Mouse (Mus musculus): ENCODE measurements around the gene CT030661.1.
A peak's percentile ranks its signal among the peaks of the same experiment; 100 is the strongest.
"Not testable (repeated sequence)": the region's sequence is repeated elsewhere in the genome, so short reads cannot be mapped to it uniquely, and the experiment has no call there.

CT030661.1 gene

DNA sequence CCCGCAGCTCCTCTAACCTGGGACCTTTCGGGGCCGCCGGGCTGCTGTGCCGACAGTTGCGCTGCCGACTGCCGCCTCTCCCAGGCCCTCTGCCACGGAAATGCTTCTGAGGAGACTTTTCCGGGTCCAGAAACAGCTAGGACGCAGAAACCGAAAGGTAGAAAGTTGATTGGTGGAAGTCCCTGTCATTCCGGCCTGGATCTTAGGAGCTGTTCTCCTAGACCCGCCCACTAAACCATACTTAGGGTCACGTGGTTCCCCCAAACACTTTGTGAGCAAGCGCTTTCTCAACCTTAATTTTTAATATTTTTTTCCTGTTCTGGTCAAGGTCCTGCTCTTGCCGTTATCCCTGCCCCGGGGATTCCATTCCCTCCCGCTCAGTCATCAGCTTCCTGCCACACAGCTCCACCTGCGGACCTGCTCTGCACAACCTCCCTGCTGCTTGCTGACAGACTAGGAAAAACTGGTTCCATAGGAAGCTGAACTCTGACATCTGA lies at the start of gene CT030661.1:
Gene CT030661.1 (minus strand): TSS at position 108 of the 497 bp plus-strand sequence.
- peak; percentile 96 for DNase-seq (ENCODE audit: low read depth, low spot score)

DNA sequence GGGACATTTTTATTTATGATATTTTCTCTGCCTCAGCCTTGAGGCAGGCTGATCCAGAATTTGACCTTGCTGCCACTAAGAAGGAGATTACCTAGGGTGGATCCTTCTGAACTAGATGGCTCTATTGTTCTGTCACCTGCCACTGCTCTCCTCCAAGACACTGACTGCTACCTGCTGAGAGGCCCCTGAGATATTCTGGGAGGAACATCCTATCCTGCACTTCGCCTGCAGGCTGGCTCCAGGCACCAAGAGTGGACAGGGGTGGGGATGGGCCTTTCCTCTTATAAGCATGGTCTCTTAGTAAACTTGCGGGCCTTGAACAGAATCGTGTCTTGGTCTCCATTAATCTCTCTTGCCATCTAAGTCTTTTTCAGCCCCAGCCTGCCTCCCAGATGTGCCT lies 49.3 kb upstream of the CT030661.1 start:
- DNase-seq (ENCODE audit: low read depth, low spot score), result no peak

DNA sequence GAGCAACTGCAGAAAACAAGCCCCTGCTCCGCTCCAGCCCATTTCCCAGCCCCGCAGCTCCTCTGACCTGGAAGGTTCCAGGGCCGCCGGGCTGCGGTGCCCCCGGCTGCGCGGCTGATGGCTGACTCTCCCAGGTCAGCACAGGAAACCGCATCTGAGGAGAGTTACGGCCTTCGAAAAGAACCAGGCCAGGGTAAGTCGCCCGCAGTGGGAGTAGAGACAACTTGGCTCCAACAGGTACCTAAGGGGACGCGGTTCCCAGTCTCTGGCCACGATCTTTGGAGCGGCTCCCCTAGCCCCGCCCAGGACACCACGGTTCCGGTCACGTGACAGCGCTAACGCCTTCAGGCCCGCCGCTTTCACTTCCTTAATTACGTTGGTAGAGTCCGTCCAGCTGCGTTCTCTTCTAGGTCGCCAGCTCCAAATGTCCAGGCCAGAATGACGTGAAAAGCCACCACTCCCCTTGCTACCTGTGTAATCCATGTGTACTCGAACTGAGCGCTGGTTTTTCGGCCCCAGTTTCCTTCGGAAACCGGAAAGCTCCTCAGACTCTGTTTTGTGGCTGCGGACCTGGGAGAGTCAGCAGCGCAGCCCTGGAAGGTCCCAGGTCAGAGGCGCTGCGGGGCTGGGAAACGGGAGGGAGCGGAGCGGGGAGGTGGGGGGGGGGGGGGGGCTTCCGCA lies 46.6 kb upstream of the CT030661.1 start, which contains the start of the genes Zfp944 and Zfp758:
Gene Zfp944 (minus strand): TSS at position 300 of the 681 bp plus-strand sequence.
Gene Zfp758 (plus strand): TSS at position 353 of the 681 bp plus-strand sequence.
- DNase-seq (ENCODE audit: low read depth, low spot score), result not testable (repeated sequence)

GRCm38 (mm10) chr17:22360572-22360971 lies 45.9 kb upstream of the CT030661.1 start:
- DNase-seq (ENCODE audit: low read depth, low spot score), result no peak

DNA sequence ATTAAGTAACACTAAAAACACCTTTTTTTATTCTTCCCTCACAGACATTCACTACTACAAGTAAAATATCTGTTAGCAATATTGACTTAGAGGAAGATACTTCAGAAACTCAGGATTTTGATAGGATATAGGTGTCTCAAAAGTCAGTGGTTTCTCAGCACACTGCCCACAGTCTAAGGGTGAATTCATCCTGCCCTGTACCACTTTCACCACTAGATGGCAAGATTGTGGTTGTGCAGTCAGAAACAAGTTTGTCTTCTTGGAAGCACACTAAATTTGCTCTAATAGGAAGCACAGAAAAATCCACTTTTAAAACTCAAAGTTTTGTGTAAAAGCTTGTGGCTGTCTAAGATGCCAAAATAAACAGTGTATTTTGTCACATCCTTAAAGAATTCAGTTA lies 38.2 kb upstream of the CT030661.1 start:
- DNase-seq (ENCODE audit: low read depth, low spot score), result no peak

- DNase-seq (ENCODE audit: low read depth, low spot score), result not testable (repeated sequence)
These were observed 610 bp upstream of the CT030661.1 start for GRCm38 (mm10) chr17:22315247-22315646.

- not testable (repeated sequence) for DNase-seq (ENCODE audit: low read depth, low spot score)
These were observed 418 bp downstream of the CT030661.1 start for GRCm38 (mm10) chr17:22314219-22314618.

Data from skeletal muscle tissue, adult 2 months (tissue).